9 mouse cellular contexts compared by ENCODE assay signal in genomic region chr12:56611504-56612348, GRCm38 (mm10). TPM values are rescaled to one million over a fixed set of nuclear protein-coding genes. Genes with fewer than 3 reads are reported as not detected.
DNase-seq lines count a peak whose midpoint lies in the region; ATAC-seq and TF ChIP-seq lines count a peak whose summit lies in the region.
"Had no signal": no experiment of that assay in that cellular context is flagged by ENCODE, and none has a peak within 500 bp of the region (broad histone marks: within the 10 kb centered on the region; RNA-seq: fewer than 3 reads in every experiment).

No protein-coding gene starts in this region.

- peak; percentile 32; the same call in 1 of the 2 replicates for TF ChIP-seq CTCF in lung, embryonic 14.5 days (IDR thresholded peaks at IDR 0.05; ENCODE audit: low read depth)

- under 1% methylated on average over 57 of the region's 57 CpGs for WGBS in lung, embryonic 14.5 days
- WGBS in embryonic facial prominence, embryonic 10.5 days: under 1% methylated on average over 57 of the region's 57 CpGs
- WGBS in hindbrain, embryonic 11.5 days: under 1% methylated on average over 57 of the region's 57 CpGs

- peak; percentile 70 for ATAC-seq in lung, embryonic 14.5 days (ENCODE audit: insufficient read depth)
- ATAC-seq in hindbrain, embryonic 11.5 days (ENCODE audit: low FRiP score): peak; percentile 28; the same call in 1 of the 2 replicates
- peak; percentile 23; the same call in 1 of the 2 replicates for ATAC-seq in megakaryocyte progenitor cell, adult 5-6 weeks (replicated peaks; ENCODE audit: poor library complexity)
- ATAC-seq in CD4-positive, CD25-positive, alpha-beta regulatory T cell, adult 4 months: no peak
- no peak for ATAC-seq in monocyte, adult 5-6 weeks (replicated peaks; ENCODE audit: insufficient number of reproducible peaks, low FRiP score, low TSS enrichment, poor library complexity, severe bottlenecking)

- H3K4me3 ChIP-seq in lung, embryonic 14.5 days (ENCODE audit: low read depth, low read length): peak overlapping the region; percentile 36
- H3K4me3 ChIP-seq in embryonic facial prominence, embryonic 10.5 days: peak overlapping the region; percentile 54
- H3K4me3 ChIP-seq in hindbrain, embryonic 11.5 days (ENCODE audit: low read depth, low read length): peak overlapping the region; percentile 16; the same call in 1 of the 2 replicates

- H3K27ac ChIP-seq in lung, embryonic 14.5 days (ENCODE audit: low read depth): no peak overlapping the region
- no peak overlapping the region for H3K27ac ChIP-seq in embryonic facial prominence, embryonic 10.5 days (replicated peaks)
- no peak overlapping the region for H3K27ac ChIP-seq in hindbrain, embryonic 11.5 days (ENCODE audit: low read depth, low read length)

- no peaks in the 10 kb centered on the region for H3K9me3 ChIP-seq in lung, embryonic 14.5 days (ENCODE audit: low read depth, low read length)
- no peaks in the 10 kb centered on the region for H3K9me3 ChIP-seq in embryonic facial prominence, embryonic 10.5 days
- no peaks in the 10 kb centered on the region for H3K9me3 ChIP-seq in hindbrain, embryonic 11.5 days (ENCODE audit: control insufficient read depth, low read length)

- peak; percentile 46 for DNase-seq in lung, embryonic 14.5 days
- no peak for DNase-seq in lung, postnatal 14 days
- peak; percentile 75 for DNase-seq in embryonic facial prominence, embryonic 10.5 days (ENCODE audit: low spot score)
- DNase-seq in hindbrain, embryonic 11.5 days (ENCODE audit: low spot score): peak; percentile 66
- DNase-seq in testis, postnatal 14 days (ENCODE audit: low spot score): peak; percentile 18

- no peak overlapping the region for H3K9ac ChIP-seq in lung, embryonic 14.5 days
- no peak overlapping the region for H3K9ac ChIP-seq in hindbrain, embryonic 11.5 days (ENCODE audit: low read depth, low read length)

- H3K36me3 ChIP-seq in lung, embryonic 14.5 days (ENCODE audit: insufficient read depth): no peaks in the 10 kb centered on the region
- no peaks in the 10 kb centered on the region for H3K36me3 ChIP-seq in embryonic facial prominence, embryonic 10.5 days (replicated peaks)
- no peaks in the 10 kb centered on the region for H3K36me3 ChIP-seq in hindbrain, embryonic 11.5 days (ENCODE audit: control insufficient read depth, insufficient read depth, low read length)

- no peaks in the 10 kb centered on the region for H3K4me1 ChIP-seq in lung, embryonic 14.5 days (ENCODE audit: insufficient read depth)
- H3K4me1 ChIP-seq in embryonic facial prominence, embryonic 10.5 days: peaks cover 31% of the 10 kb centered on the region
- H3K4me1 ChIP-seq in hindbrain, embryonic 11.5 days (replicated peaks; ENCODE audit: control insufficient read depth, insufficient read depth, low read length): no peaks in the 10 kb centered on the region

- peak overlapping the region; percentile 60 for H3K4me2 ChIP-seq in lung, embryonic 14.5 days
- H3K4me2 ChIP-seq in hindbrain, embryonic 11.5 days (replicated peaks; ENCODE audit: low read depth, low read length): peak overlapping the region; percentile 28

- peaks cover 82% of the 10 kb centered on the region for H3K27me3 ChIP-seq in lung, embryonic 14.5 days (ENCODE audit: insufficient read depth, low read length)
- H3K27me3 ChIP-seq in embryonic facial prominence, embryonic 10.5 days (replicated peaks; ENCODE audit: low read depth, poor library complexity, severe bottlenecking): peaks cover 100% of the 10 kb centered on the region
- H3K27me3 ChIP-seq in hindbrain, embryonic 11.5 days (ENCODE audit: control insufficient read depth, insufficient read depth, low read length): peaks cover 98% of the 10 kb centered on the region

RNA-seq across cellular contexts. Expression of gene Nkx2-9, which starts 1.4 kb away (rescaled TPM):
- polyA plus RNA-seq in lung, embryonic 14.5 days (2014; fragmentation: Nextera tagmentation; extraction: Ambion mirVana): 0.14 TPM in 1 of 2 replicates, not detected in the other
- polyA plus RNA-seq in embryonic facial prominence, embryonic 10.5 days (2016; fragmentation: Nextera tagmentation; extraction: Ambion mirVana): 1.6 and 5.3 TPM in 2 replicates
- 1.0 and 1.7 TPM in 2 replicates for polyA plus RNA-seq in hindbrain, embryonic 11.5 days (2014; fragmentation: Nextera tagmentation; extraction: Ambion mirVana)
- total RNA-seq in megakaryocyte progenitor cell, adult 5-6 weeks (2015): not detected in 2 replicates
- total RNA-seq in megakaryocyte progenitor cell, adult 5-6 weeks (2017): not detected in 2 replicates
- not detected for polyA plus RNA-seq in CD4-positive, CD25-positive, alpha-beta regulatory T cell, adult 4 months (2017; shearing (Covaris generic))
- total RNA-seq in monocyte, adult 5-6 weeks (2017): not detected in 3 replicates
- total RNA-seq: layer of hippocampus, postnatal 25 days had no signal

Comparison
In these comparisons a context has a peak if more than half of its experiments do, and no peak if none do; other contexts are left out.
1. ATAC-seq: peak in lung, embryonic 14.5 days (single experiment), hindbrain, embryonic 11.5 days (single experiment) and megakaryocyte progenitor cell, adult 5-6 weeks (single experiment); none in CD4-positive, CD25-positive, alpha-beta regulatory T cell, adult 4 months (single experiment) and monocyte, adult 5-6 weeks (single experiment).
2. Peak in every context shown above with its lines, with median percentiles within 50 percentile points of each other: H3K4me3 ChIP-seq.